Mouse (Mus musculus): Measurements from ENCODE around the gene Pfas. TPM values are rescaled to one million over a fixed set of nuclear protein-coding genes. Genes with fewer than 3 reads are reported as not detected.
"Not testable (repeated sequence)": the region's sequence is repeated elsewhere in the genome, so short reads cannot be mapped to it uniquely, and the experiment has no call there.

Pfas gene
- polyA plus RNA-seq, 1 experiment: 10.3 TPM

DNA sequence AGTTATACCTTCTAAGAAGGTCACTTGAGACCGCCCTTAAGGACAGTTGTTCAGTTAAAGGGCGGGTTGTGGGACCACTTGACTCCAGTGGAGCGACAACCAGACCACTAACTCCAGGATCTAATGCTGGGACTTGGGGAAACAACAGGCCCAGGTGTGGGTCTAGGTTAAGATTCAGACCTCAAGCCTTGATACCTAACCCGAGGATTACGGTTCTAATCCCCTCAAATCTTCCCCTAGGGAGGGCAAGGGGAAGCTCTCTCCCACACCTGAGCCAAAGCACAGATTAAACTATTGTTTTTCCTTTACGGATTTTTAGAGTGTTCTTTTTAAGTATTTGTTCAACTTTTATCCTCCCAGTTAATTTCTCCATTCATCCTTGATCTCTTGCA is 34.2 kb downstream of the Pfas start:
- H3K27ac ChIP-seq (ENCODE audit: insufficient read depth, low read depth, low read length): no peak overlapping the region
- TF ChIP-seq CTCF (IDR thresholded peaks at IDR 0.05; ENCODE audit: low read depth, low read length) (no peak), POLR2A (IDR thresholded peaks at IDR 0.05; ENCODE audit: borderline replicate concordance, low read depth, low read length) (no peak)
- H3K4me3 ChIP-seq (ENCODE audit: insufficient read depth, low read length): peak overlapping the region; percentile 60

DNA sequence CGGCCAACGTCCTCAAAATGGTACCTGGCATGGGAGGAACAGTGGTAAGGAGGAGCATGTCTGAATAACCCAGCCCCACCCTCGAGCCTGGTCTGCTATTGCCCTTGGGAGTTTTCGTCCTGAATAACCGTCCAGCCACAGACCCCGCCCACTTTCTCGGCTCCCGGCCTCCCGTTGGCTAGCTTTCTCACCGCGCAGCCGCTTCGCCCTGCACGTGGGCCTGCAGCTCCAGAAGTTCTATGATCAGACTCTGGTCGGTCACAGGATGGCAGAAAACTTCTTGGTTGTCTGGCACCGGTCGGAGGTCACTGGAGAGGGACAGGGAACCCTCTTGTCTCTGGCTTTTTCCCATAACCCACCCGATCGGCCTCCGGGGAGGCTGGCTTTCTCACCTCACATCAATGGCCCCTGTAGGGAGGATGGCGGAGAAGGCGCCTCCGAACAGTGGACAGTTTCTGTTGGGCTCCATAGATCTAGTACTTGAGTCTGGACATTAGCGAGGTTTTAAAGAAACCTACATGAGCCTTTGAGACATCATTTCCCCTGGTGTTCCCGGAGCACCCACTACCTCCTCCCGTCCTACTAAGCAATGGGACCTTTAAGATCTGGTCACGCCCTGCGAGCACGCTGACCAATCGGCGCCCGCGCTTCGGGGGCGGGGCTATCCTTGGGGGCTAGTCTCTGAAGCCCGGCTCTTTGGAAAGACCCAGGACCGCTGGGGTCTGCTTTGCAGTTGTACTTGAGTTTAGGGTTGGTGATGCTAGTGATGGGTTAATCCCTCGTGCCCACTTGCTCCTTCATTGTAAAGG is 34.8 kb downstream of the Pfas start:
- Histone ChIP-seq H3K4me1 (ENCODE audit: control insufficient read depth, insufficient read depth, low read length) (peaks cover 21% of the 10 kb centered on the region), H3K4me3 (ENCODE audit: insufficient read depth, low read length) (peak overlapping the region; percentile 60)
- H3K27ac ChIP-seq (ENCODE audit: insufficient read depth, low read depth, low read length): not testable (repeated sequence)

More for the DNA sequence above, 34.2 kb downstream of the Pfas start:
- H3K4me1 ChIP-seq (ENCODE audit: control insufficient read depth, insufficient read depth, low read length): peaks cover 18% of the 10 kb centered on the region

- no peak overlapping the region for H3K4me3 ChIP-seq (ENCODE audit: insufficient read depth, low read length)
- H3K4me1 ChIP-seq (ENCODE audit: control insufficient read depth, insufficient read depth, low read length): peaks cover 28% of the 10 kb centered on the region
- H3K27ac ChIP-seq (ENCODE audit: insufficient read depth, low read depth, low read length): no peak overlapping the region
- TF ChIP-seq POLR2A (IDR thresholded peaks at IDR 0.05; ENCODE audit: borderline replicate concordance, low read depth, low read length) (no peak), CTCF (IDR thresholded peaks at IDR 0.05; ENCODE audit: low read depth, low read length) (no peak)
These were observed 38.0 kb downstream of the Pfas start for GRCm38 (mm10) chr11:68970232-68970631.

GRCm38 (mm10) chr11:68968752-68969151 is 39.5 kb downstream of the Pfas start:
- TF ChIP-seq CTCF (IDR thresholded peaks at IDR 0.05; ENCODE audit: low read depth, low read length): no peak
- Histone ChIP-seq H3K4me3 (ENCODE audit: insufficient read depth, low read length) (no peak overlapping the region), H3K4me1 (ENCODE audit: control insufficient read depth, insufficient read depth, low read length) (peaks cover 25% of the 10 kb centered on the region), H3K27ac (ENCODE audit: insufficient read depth, low read depth, low read length) (no peak overlapping the region)

- TF ChIP-seq POLR2A (IDR thresholded peaks at IDR 0.05; ENCODE audit: borderline replicate concordance, low read depth, low read length) (no peak), CTCF (IDR thresholded peaks at IDR 0.05; ENCODE audit: low read depth, low read length) (0 out of 2 replicates have a peak, but pooled peaks have one; percentile 5)
- Histone ChIP-seq H3K4me1 (ENCODE audit: control insufficient read depth, insufficient read depth, low read length) (peaks cover 22% of the 10 kb centered on the region), H3K4me3 (ENCODE audit: insufficient read depth, low read length) (peak within 1 kb of the TSS; percentile 75), H3K27ac (ENCODE audit: insufficient read depth, low read depth, low read length) (no peak within 1 kb of the TSS)
These were observed 40.6 kb downstream of the Pfas start, which contains the start of gene Slc25a35 for GRCm38 (mm10) chr11:68967337-68968282. Gene Slc25a35 (plus strand): TSS chr11:68968131.

DNA sequence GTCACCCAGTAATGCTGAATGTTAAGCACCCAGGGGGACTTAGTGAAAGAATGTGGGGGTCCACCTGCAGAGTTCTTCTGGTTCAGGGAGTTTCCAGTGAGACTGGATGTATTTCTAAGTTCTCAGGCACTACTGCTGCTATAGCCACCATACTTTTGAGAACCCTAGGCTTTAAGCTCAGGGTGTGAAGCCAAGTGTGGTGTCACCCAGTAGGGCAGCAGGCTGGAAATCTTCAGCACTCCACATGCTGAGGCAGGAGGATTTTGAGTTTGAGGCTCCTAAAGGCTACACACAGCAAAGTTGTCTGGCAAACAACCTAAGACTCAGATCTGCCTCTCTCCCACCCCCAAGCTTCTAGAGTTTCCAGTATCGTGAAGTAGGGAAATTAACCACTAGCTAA is 41.7 kb downstream of the Pfas start:
- Histone ChIP-seq H3K4me3 (ENCODE audit: insufficient read depth, low read length) (no peak overlapping the region), H3K4me1 (ENCODE audit: control insufficient read depth, insufficient read depth, low read length) (peaks cover 22% of the 10 kb centered on the region), H3K27ac (ENCODE audit: insufficient read depth, low read depth, low read length) (no peak overlapping the region)
- TF ChIP-seq POLR2A (IDR thresholded peaks at IDR 0.05; ENCODE audit: borderline replicate concordance, low read depth, low read length): no peak
- TF ChIP-seq CTCF (IDR thresholded peaks at IDR 0.05; ENCODE audit: low read depth, low read length): no peak

GRCm38 (mm10) chr11:68965845-68966244 is 42.4 kb downstream of the Pfas start:
- no peak overlapping the region for H3K27ac ChIP-seq (ENCODE audit: insufficient read depth, low read depth, low read length)
- TF ChIP-seq CTCF (IDR thresholded peaks at IDR 0.05; ENCODE audit: low read depth, low read length) (0 out of 2 replicates have a peak, but pooled peaks have one; percentile 19), POLR2A (IDR thresholded peaks at IDR 0.05; ENCODE audit: borderline replicate concordance, low read depth, low read length) (no peak)
- peaks cover 18% of the 10 kb centered on the region for H3K4me1 ChIP-seq (ENCODE audit: control insufficient read depth, insufficient read depth, low read length)
- no peak overlapping the region for H3K4me3 ChIP-seq (ENCODE audit: insufficient read depth, low read length)

DNA sequence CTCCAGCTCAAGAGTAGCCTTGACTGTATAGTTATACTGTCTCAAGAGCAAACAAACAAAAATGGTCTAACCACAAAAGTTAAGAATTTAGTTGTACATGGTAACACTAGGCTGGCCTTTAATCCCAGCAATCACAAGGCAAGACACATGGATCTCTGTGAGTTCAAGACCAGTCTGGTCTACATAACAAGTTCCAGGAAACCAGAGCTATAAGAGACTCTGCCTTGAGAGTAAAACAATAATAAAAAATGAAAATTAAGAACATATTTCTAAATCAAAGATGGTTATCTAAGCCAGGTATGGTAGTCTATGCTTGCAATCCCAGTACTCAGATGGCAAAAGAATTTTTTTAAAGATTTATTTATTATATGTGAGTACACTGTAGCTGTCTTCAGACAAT is 43.2 kb downstream of the Pfas start:
- no peak for TF ChIP-seq CTCF (IDR thresholded peaks at IDR 0.05; ENCODE audit: low read depth, low read length)
- no peak for TF ChIP-seq POLR2A (IDR thresholded peaks at IDR 0.05; ENCODE audit: borderline replicate concordance, low read depth, low read length)
- peaks cover 11% of the 10 kb centered on the region for H3K4me1 ChIP-seq (ENCODE audit: control insufficient read depth, insufficient read depth, low read length)
- no peak overlapping the region for H3K4me3 ChIP-seq (ENCODE audit: insufficient read depth, low read length)
- H3K27ac ChIP-seq (ENCODE audit: insufficient read depth, low read depth, low read length): no peak overlapping the region

- H3K4me3 ChIP-seq (ENCODE audit: insufficient read depth, low read length): no peak overlapping the region
- TF ChIP-seq POLR2A (IDR thresholded peaks at IDR 0.05; ENCODE audit: borderline replicate concordance, low read depth, low read length) (no peak), CTCF (IDR thresholded peaks at IDR 0.05; ENCODE audit: low read depth, low read length) (no peak)
- no peak overlapping the region for H3K27ac ChIP-seq (ENCODE audit: insufficient read depth, low read depth, low read length)
- H3K4me1 ChIP-seq (ENCODE audit: control insufficient read depth, insufficient read depth, low read length): peaks cover 7% of the 10 kb centered on the region
These were observed 44.9 kb downstream of the Pfas start for GRCm38 (mm10) chr11:68963405-68963804.

GRCm38 (mm10) chr11:68962159-68962558 is 46.1 kb downstream of the Pfas start:
- not testable (repeated sequence) for H3K27ac ChIP-seq (ENCODE audit: insufficient read depth, low read depth, low read length); H3K4me3 ChIP-seq (ENCODE audit: insufficient read depth, low read length); H3K4me1 ChIP-seq (ENCODE audit: control insufficient read depth, insufficient read depth, low read length)

Measured in bone marrow macrophage, adult 2 months (primary cell).